Mouse (Mus musculus): ENCODE results near the gene Lmo7. TPM values are rescaled to one million over a fixed set of nuclear protein-coding genes. Genes with fewer than 3 reads are reported as not detected.

Gene Lmo7
- polyA plus RNA-seq, 1 experiment from 2014 or later, result 11.6 TPM

DNA sequence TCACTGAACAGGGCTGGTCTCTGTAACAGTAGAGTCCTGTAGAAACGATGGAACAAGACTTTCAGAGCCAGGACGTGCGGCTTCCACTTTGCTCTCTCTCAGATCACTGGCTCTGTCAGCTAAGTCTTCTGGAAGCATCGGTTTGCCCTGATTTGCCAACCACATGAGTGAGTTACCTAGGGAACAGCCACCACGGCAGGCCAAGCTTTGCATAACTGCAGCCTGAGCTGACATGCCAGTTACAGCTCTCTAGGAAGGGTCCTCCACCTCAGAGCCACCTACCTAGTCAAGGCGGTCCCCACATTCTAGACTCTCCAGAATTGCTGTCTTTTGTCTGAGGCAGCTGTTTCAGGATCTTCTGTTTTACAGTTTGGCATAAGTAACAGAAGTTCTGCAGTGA lies 107.4 kb downstream of the Lmo7 start:
- Histone ChIP-seq H3K4me2 (replicated peaks; ENCODE audit: low read depth, low read length) (no peak overlapping the region), H3K9ac (ENCODE audit: low read depth, low read length) (no peak overlapping the region), H3K9me3 (ENCODE audit: control insufficient read depth, low read length) (no peaks in the 10 kb centered on the region), H3K36me3 (ENCODE audit: control insufficient read depth, insufficient read depth, low read length) (no peaks in the 10 kb centered on the region), H3K27ac (ENCODE audit: low read depth, low read length) (no peak overlapping the region), H3K4me3 (ENCODE audit: low read length) (no peak overlapping the region), H3K4me1 (ENCODE audit: control insufficient read depth, insufficient read depth, low read length) (0 out of 2 replicates have a peak, but pooled peaks cover 2% of the 10 kb centered on the region), H3K27me3 (ENCODE audit: control insufficient read depth, insufficient read depth, low read length) (no peaks in the 10 kb centered on the region)
- ATAC-seq (ENCODE audit: low FRiP score, low TSS enrichment), result no peak
- WGBS, result 83% methylated on average over 6 of the region's 6 CpGs

DNA sequence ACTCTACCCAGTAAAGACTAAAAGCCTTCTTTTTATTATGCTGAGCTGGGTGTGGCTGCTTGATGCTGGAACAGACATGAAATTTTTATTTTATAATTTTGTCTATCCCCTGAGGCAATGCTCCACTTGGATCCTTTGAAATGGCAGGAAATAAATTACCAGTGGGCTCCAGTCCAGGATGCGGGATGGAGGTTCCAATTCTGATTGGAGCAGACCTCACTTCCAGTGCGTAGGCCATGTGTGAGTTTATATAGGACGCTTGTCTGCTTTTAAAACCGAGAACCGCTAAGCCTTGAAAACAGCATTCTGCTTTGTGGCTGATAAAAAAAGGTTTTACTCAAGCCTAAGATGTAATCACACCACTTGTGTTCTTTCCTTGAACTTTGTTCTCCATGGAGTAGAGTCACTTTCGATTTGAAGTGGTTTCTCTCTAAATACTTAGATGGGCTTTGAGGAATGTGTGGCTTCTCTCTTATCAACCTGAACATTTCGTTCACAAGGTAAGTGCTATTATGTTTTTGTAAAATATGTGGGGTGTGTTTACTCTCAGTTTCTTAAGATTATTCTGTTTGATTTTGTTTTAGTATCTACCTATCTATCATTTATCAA lies 108.6 kb downstream of the Lmo7 start:
- no peaks in the 10 kb centered on the region for H3K36me3 ChIP-seq (ENCODE audit: control insufficient read depth, insufficient read depth, low read length)
- ATAC-seq (ENCODE audit: low FRiP score, low TSS enrichment), result no peak
- no peaks in the 10 kb centered on the region for H3K9me3 ChIP-seq (ENCODE audit: control insufficient read depth, low read length)
- H3K4me1 ChIP-seq (ENCODE audit: control insufficient read depth, insufficient read depth, low read length), result no peaks in the 10 kb centered on the region
- no peak overlapping the region for H3K4me2 ChIP-seq (replicated peaks; ENCODE audit: low read depth, low read length)
- no peak overlapping the region for H3K9ac ChIP-seq (ENCODE audit: low read depth, low read length)
- no peaks in the 10 kb centered on the region for H3K27me3 ChIP-seq (ENCODE audit: control insufficient read depth, insufficient read depth, low read length)
- no peak overlapping the region for H3K4me3 ChIP-seq (ENCODE audit: low read length)
- no peak overlapping the region for H3K27ac ChIP-seq (ENCODE audit: low read depth, low read length)
- 73% methylated on average over 7 of the region's 7 CpGs for WGBS

DNA sequence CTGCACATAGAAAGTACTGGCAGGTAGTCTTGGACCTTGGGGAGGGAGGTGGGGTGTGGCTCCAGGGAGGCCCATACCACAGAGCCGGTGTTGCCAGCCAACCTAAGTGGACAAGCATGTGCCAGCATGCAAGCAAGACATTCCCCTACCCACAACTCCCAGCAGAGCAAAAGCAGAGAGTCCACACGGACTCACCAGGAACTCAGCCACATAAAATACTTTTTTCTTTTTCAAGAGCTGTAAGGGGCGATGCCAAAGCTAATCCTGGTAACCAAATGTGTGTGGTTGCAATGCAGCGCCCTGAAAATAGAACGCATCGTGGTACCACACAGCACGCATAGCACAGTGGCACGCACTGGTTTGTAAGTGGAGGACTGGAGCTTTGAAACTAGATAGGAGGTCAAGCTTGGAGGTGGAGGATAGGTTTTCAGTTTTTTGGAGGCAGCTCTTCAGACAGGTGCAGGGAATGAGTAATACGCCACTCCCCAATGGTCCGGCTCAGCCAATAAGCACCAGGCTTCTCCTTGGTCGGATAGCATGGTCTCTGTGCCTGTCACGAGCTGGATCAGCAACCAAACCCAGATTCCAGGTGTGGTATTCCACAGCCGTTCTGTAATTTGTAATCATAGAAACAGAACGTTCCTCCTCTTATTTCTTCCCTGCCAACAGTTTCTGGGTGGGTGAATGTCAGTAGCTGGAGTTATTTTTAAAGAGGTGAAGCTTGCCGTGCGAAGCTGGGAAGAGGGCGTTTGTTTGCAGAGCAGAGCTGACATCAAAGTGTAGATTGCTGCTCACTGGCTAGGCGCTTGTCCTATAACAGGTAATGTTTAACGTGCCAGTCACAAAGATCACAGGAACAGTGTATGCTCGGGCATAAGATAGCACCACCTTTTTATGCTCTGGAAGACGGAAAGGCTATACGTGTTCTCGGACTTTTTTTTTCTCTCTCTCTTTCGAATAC lies 110.3 kb downstream of the Lmo7 start:
- Histone ChIP-seq H3K27ac (ENCODE audit: low read depth, low read length) (no peak overlapping the region), H3K36me3 (ENCODE audit: control insufficient read depth, insufficient read depth, low read length) (no peaks in the 10 kb centered on the region), H3K9ac (ENCODE audit: low read depth, low read length) (no peak overlapping the region), H3K4me1 (ENCODE audit: control insufficient read depth, insufficient read depth, low read length) (no peaks in the 10 kb centered on the region), H3K4me2 (replicated peaks; ENCODE audit: low read depth, low read length) (peak overlapping the region; percentile 31), H3K4me3 (ENCODE audit: low read length) (peak overlapping the region; percentile 9; the same call in 1 of the 2 replicates), H3K9me3 (ENCODE audit: control insufficient read depth, low read length) (no peaks in the 10 kb centered on the region), H3K27me3 (ENCODE audit: control insufficient read depth, insufficient read depth, low read length) (no peaks in the 10 kb centered on the region)
- peak; percentile 68; the same call in 1 of the 2 replicates for ATAC-seq (ENCODE audit: low FRiP score, low TSS enrichment)
- 52% methylated on average over 24 of the region's 24 CpGs for WGBS

DNA sequence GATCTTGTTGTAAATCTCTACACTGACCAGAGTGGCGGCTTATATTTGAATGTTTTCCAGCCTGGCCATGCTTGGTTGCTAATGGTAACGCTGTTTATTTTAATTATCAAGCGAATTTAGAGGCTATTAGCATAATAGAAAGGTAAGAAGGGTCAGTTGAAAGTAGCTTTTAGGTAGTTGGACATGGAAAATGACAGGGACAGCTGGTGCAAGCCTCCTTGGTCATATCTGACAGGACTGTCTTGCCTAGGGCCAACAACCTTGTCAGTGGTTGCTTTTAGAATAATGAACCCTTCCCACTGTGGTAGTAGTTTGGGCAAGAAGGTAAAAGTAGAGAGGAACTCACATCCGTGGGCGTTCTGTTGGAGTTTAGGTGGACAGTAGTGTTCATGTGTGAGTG lies 111.5 kb downstream of the Lmo7 start:
- Histone ChIP-seq H3K9me3 (ENCODE audit: control insufficient read depth, low read length) (no peaks in the 10 kb centered on the region), H3K4me2 (replicated peaks; ENCODE audit: low read depth, low read length) (no peak overlapping the region), H3K27ac (ENCODE audit: low read depth, low read length) (no peak overlapping the region), H3K9ac (ENCODE audit: low read depth, low read length) (no peak overlapping the region), H3K27me3 (ENCODE audit: control insufficient read depth, insufficient read depth, low read length) (no peaks in the 10 kb centered on the region), H3K4me1 (ENCODE audit: control insufficient read depth, insufficient read depth, low read length) (no peaks in the 10 kb centered on the region), H3K36me3 (ENCODE audit: control insufficient read depth, insufficient read depth, low read length) (no peaks in the 10 kb centered on the region), H3K4me3 (ENCODE audit: low read length) (no peak overlapping the region; the same call in 1 of the 2 replicates)
- WGBS, result 78% methylated on average over 5 of the region's 5 CpGs
- no peak for ATAC-seq (ENCODE audit: low FRiP score, low TSS enrichment)

DNA sequence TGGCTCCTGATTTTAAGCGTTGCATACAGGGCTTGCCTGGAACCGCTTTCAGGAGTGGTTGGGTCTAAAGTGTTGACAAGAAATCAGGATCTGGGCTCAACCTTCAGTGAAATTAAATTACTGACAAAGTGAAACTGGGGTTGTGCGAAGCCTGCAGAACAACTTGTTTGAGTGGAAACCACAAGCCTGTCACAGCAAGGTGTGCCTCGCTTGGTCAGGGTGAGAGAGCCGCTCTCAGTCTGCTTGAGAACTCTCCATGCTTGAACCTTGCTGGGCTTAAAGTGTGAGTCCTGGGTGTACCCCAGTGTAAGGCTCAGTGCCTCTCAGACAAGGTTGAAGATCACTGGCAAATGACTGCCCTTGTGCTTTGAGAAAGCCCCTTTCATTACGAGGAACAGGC lies 112.8 kb downstream of the Lmo7 start:
- Histone ChIP-seq H3K36me3 (ENCODE audit: control insufficient read depth, insufficient read depth, low read length) (no peaks in the 10 kb centered on the region), H3K4me2 (replicated peaks; ENCODE audit: low read depth, low read length) (no peak overlapping the region), H3K27ac (ENCODE audit: low read depth, low read length) (no peak overlapping the region), H3K9me3 (ENCODE audit: control insufficient read depth, low read length) (no peaks in the 10 kb centered on the region), H3K4me1 (ENCODE audit: control insufficient read depth, insufficient read depth, low read length) (no peaks in the 10 kb centered on the region), H3K27me3 (ENCODE audit: control insufficient read depth, insufficient read depth, low read length) (no peaks in the 10 kb centered on the region), H3K9ac (ENCODE audit: low read depth, low read length) (no peak overlapping the region), H3K4me3 (ENCODE audit: low read length) (no peak overlapping the region)
- no peak for ATAC-seq (ENCODE audit: low FRiP score, low TSS enrichment)
- 85% methylated on average over 6 of the region's 6 CpGs for WGBS

DNA sequence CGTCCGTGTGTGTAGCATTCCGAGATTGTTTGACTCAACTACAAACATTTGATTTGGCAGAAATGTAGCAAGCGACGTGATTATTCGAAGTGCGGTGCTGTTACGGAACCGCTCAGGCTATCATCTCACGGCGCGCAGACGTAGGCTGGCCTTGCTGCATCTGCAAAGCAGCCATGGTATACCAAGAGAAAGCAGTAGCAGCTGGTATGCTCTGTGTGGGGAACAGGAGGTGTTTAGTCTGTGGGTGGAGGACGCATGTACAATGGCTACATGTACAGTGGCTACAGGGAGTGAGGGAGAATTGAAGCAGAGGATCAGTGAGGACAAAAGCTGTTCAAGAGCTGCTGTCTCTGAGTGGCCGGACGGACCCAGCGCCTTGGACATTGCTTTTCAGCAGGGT lies 113.7 kb downstream of the Lmo7 start:
- Histone ChIP-seq H3K4me2 (replicated peaks; ENCODE audit: low read depth, low read length) (no peak overlapping the region), H3K9me3 (ENCODE audit: control insufficient read depth, low read length) (no peaks in the 10 kb centered on the region), H3K9ac (ENCODE audit: low read depth, low read length) (0 out of 2 replicates have a peak overlapping the region, but pooled peaks have one; percentile 4), H3K4me1 (ENCODE audit: control insufficient read depth, insufficient read depth, low read length) (no peaks in the 10 kb centered on the region), H3K4me3 (ENCODE audit: low read length) (no peak overlapping the region), H3K27ac (ENCODE audit: low read depth, low read length) (no peak overlapping the region), H3K27me3 (ENCODE audit: control insufficient read depth, insufficient read depth, low read length) (no peaks in the 10 kb centered on the region), H3K36me3 (ENCODE audit: control insufficient read depth, insufficient read depth, low read length) (no peaks in the 10 kb centered on the region)
- 95% methylated on average over 17 of the region's 17 CpGs for WGBS
- no peak for ATAC-seq (ENCODE audit: low FRiP score, low TSS enrichment)

DNA sequence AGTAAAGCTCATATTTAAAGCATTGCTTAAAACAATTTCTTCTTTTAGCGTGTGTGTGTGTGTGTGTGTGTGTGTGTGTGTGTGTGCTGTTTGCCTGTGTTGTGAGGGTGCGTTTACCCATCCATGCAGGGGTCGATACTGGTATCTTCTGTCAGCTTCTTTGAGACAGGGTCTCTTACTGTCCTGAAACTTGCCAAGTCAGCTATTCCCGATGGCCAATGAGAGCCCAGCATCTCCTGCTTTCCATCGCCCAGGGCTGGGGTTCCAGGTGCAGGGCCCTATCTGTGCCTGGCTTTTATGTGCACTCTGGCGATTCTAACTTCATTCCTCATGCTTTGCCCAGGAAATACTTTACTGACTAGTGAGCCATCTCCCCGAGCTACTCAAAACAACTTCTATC lies 114.7 kb downstream of the Lmo7 start:
- Histone ChIP-seq H3K27me3 (ENCODE audit: control insufficient read depth, insufficient read depth, low read length) (no peaks in the 10 kb centered on the region), H3K4me3 (ENCODE audit: low read length) (no peak overlapping the region), H3K9ac (ENCODE audit: low read depth, low read length) (no peak overlapping the region), H3K27ac (ENCODE audit: low read depth, low read length) (no peak overlapping the region), H3K9me3 (ENCODE audit: control insufficient read depth, low read length) (no peaks in the 10 kb centered on the region), H3K4me2 (replicated peaks; ENCODE audit: low read depth, low read length) (no peak overlapping the region), H3K36me3 (ENCODE audit: control insufficient read depth, insufficient read depth, low read length) (no peaks in the 10 kb centered on the region), H3K4me1 (ENCODE audit: control insufficient read depth, insufficient read depth, low read length) (no peaks in the 10 kb centered on the region)
- WGBS, result 61% methylated on average over 7 of the region's 7 CpGs
- 0 out of 2 replicates have a peak, but pooled peaks have one; percentile 40 for ATAC-seq (ENCODE audit: low FRiP score, low TSS enrichment)

DNA sequence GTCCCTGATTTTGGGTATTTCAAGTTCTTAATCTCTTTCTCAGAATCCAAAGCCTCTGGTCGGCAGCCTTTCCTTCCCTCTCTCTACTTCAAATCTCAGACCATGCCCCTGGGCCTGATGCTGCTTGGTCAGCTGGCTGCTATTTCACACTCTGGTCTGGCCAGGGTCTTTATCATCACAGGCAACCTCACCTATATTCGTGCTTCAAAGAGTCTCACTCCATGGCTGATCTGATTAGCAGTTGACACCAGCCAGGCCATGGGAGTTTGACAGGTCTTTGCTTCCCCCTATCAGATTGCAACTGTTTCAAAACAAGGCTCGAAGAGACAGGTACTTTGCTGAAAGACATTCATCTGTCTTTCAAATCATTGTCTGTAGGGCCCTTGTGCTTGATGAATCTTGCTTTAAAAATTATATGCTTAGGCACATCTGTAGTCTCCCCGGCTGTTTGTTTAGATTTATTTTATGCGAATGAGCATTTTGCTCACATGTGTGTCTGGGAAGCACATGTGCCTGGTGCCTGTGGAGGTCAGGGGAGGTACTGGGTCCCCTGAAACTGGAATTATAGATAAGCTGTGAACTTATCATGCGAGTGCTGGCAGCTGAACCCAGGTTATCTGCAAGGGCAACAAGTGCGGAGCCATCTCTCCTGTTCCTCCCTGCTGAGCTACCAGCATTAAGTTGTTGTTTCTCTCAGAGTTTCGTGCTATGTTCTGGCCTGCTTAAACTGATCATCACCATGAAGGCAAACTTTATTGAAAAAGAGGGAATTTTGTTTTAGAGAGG lies 116.5 kb downstream of the Lmo7 start:
- WGBS, result 63% methylated on average over 8 of the region's 8 CpGs
- no peaks in the 10 kb centered on the region for H3K4me1 ChIP-seq (ENCODE audit: control insufficient read depth, insufficient read depth, low read length)
- no peak overlapping the region for H3K4me2 ChIP-seq (replicated peaks; ENCODE audit: low read depth, low read length)
- H3K9ac ChIP-seq (ENCODE audit: low read depth, low read length), result no peak overlapping the region
- H3K4me3 ChIP-seq (ENCODE audit: low read length), result no peak overlapping the region
- H3K27me3 ChIP-seq (ENCODE audit: control insufficient read depth, insufficient read depth, low read length), result no peaks in the 10 kb centered on the region
- no peaks in the 10 kb centered on the region for H3K36me3 ChIP-seq (ENCODE audit: control insufficient read depth, insufficient read depth, low read length)
- no peak for ATAC-seq (ENCODE audit: low FRiP score, low TSS enrichment)
- H3K27ac ChIP-seq (ENCODE audit: low read depth, low read length), result no peak overlapping the region
- H3K9me3 ChIP-seq (ENCODE audit: control insufficient read depth, low read length), result no peaks in the 10 kb centered on the region

Measured in kidney, embryonic 14.5 days (tissue).